Mouse (Mus musculus): ENCODE results near the gene Tmem82. TPM values are rescaled to one million over a fixed set of nuclear protein-coding genes. Genes with fewer than 3 reads are reported as not detected.
A peak's percentile ranks its signal among the peaks of the same experiment; 100 is the strongest.

Tmem82 gene
- polyA plus RNA-seq, 1 experiment from 2014 or later: 0.17 TPM

GRCm38 (mm10) chr4:141635991-141636390, 17.6 kb upstream of the Tmem82 start:
- H3K27ac ChIP-seq (replicated peaks; ENCODE audit: low read depth, low read length): no peak overlapping the region
- no peak overlapping the region for H3K4me3 ChIP-seq (ENCODE audit: low read depth, low read length)
- peaks cover 14% of the 10 kb centered on the region for H3K36me3 ChIP-seq (replicated peaks; ENCODE audit: control insufficient read depth, insufficient read depth, low read depth, low read length)
- no peaks in the 10 kb centered on the region for H3K9me3 ChIP-seq (replicated peaks; ENCODE audit: control insufficient read depth, low read length)
- WGBS: 49% methylated on average over 9 of the region's 9 CpGs
- no peaks in the 10 kb centered on the region for H3K4me1 ChIP-seq (ENCODE audit: control insufficient read depth, insufficient read depth, low read length)
- H3K27me3 ChIP-seq (ENCODE audit: control insufficient read depth, insufficient read depth, low read length): no peaks in the 10 kb centered on the region
- no peak overlapping the region for H3K4me2 ChIP-seq (ENCODE audit: low read depth, low read length)
- ATAC-seq (replicated peaks; ENCODE audit: insufficient number of reproducible peaks, low FRiP score, low TSS enrichment, low read depth) (no peak), DNase-seq (ENCODE audit: low spot score) (no peak)
- no peak overlapping the region for H3K9ac ChIP-seq (replicated peaks; ENCODE audit: low read length)

GRCm38 (mm10) chr4:141632111-141632873, 13.9 kb upstream of the Tmem82 start:
- H3K9me3 ChIP-seq (replicated peaks; ENCODE audit: control insufficient read depth, low read length): no peaks in the 10 kb centered on the region
- no peaks in the 10 kb centered on the region for H3K4me1 ChIP-seq (ENCODE audit: control insufficient read depth, insufficient read depth, low read length)
- H3K9ac ChIP-seq (replicated peaks; ENCODE audit: low read length): no peak overlapping the region
- ATAC-seq (replicated peaks; ENCODE audit: insufficient number of reproducible peaks, low FRiP score, low TSS enrichment, low read depth) (no peak), DNase-seq (ENCODE audit: low spot score) (no peak)
- WGBS: 91% methylated on average over 21 of the region's 21 CpGs
- H3K27ac ChIP-seq (replicated peaks; ENCODE audit: low read depth, low read length): no peak overlapping the region
- no peak overlapping the region for H3K4me2 ChIP-seq (ENCODE audit: low read depth, low read length)
- peaks cover 27% of the 10 kb centered on the region for H3K36me3 ChIP-seq (replicated peaks; ENCODE audit: control insufficient read depth, insufficient read depth, low read depth, low read length)
- no peak overlapping the region for H3K4me3 ChIP-seq (ENCODE audit: low read depth, low read length)
- H3K27me3 ChIP-seq (ENCODE audit: control insufficient read depth, insufficient read depth, low read length): no peaks in the 10 kb centered on the region

- peaks cover 27% of the 10 kb centered on the region for H3K36me3 ChIP-seq (replicated peaks; ENCODE audit: control insufficient read depth, insufficient read depth, low read depth, low read length)
- no peak for DNase-seq (ENCODE audit: low spot score)
- no peak overlapping the region for H3K4me3 ChIP-seq (ENCODE audit: low read depth, low read length)
- 94% methylated on average over 20 of the region's 20 CpGs for WGBS
- H3K4me1 ChIP-seq (ENCODE audit: control insufficient read depth, insufficient read depth, low read length): no peaks in the 10 kb centered on the region
- H3K9ac ChIP-seq (replicated peaks; ENCODE audit: low read length): no peak overlapping the region
- no peak overlapping the region for H3K4me2 ChIP-seq (ENCODE audit: low read depth, low read length)
- no peak overlapping the region for H3K27ac ChIP-seq (replicated peaks; ENCODE audit: low read depth, low read length)
- no peak for ATAC-seq (replicated peaks; ENCODE audit: insufficient number of reproducible peaks, low FRiP score, low TSS enrichment, low read depth)
- no peaks in the 10 kb centered on the region for H3K27me3 ChIP-seq (ENCODE audit: control insufficient read depth, insufficient read depth, low read length)
- no peaks in the 10 kb centered on the region for H3K9me3 ChIP-seq (replicated peaks; ENCODE audit: control insufficient read depth, low read length)
These were observed 12.8 kb upstream of the Tmem82 start for GRCm38 (mm10) chr4:141631250-141631649.

- H3K4me1 ChIP-seq (ENCODE audit: control insufficient read depth, insufficient read depth, low read length): no peaks in the 10 kb centered on the region
- DNase-seq (ENCODE audit: low spot score) (no peak), ATAC-seq (replicated peaks; ENCODE audit: insufficient number of reproducible peaks, low FRiP score, low TSS enrichment, low read depth) (no peak)
- no peaks in the 10 kb centered on the region for H3K9me3 ChIP-seq (replicated peaks; ENCODE audit: control insufficient read depth, low read length)
- WGBS: 96% methylated on average over 11 of the region's 11 CpGs
- peaks cover 27% of the 10 kb centered on the region for H3K36me3 ChIP-seq (replicated peaks; ENCODE audit: control insufficient read depth, insufficient read depth, low read depth, low read length)
- no peak overlapping the region for H3K27ac ChIP-seq (replicated peaks; ENCODE audit: low read depth, low read length)
- H3K27me3 ChIP-seq (ENCODE audit: control insufficient read depth, insufficient read depth, low read length): no peaks in the 10 kb centered on the region
- H3K9ac ChIP-seq (replicated peaks; ENCODE audit: low read length): no peak overlapping the region
- H3K4me2 ChIP-seq (ENCODE audit: low read depth, low read length): no peak overlapping the region
- no peak overlapping the region for H3K4me3 ChIP-seq (ENCODE audit: low read depth, low read length)
These were observed 11.6 kb upstream of the Tmem82 start for GRCm38 (mm10) chr4:141630021-141630420.

GRCm38 (mm10) chr4:141628661-141629060, 10.2 kb upstream of the Tmem82 start:
- peaks cover 24% of the 10 kb centered on the region for H3K36me3 ChIP-seq (replicated peaks; ENCODE audit: control insufficient read depth, insufficient read depth, low read depth, low read length)
- WGBS: 84% methylated on average over 14 of the region's 14 CpGs
- no peaks in the 10 kb centered on the region for H3K27me3 ChIP-seq (ENCODE audit: control insufficient read depth, insufficient read depth, low read length)
- H3K9ac ChIP-seq (replicated peaks; ENCODE audit: low read length): no peak overlapping the region
- no peak overlapping the region for H3K4me3 ChIP-seq (ENCODE audit: low read depth, low read length)
- ATAC-seq (replicated peaks; ENCODE audit: insufficient number of reproducible peaks, low FRiP score, low TSS enrichment, low read depth): no peak
- no peak overlapping the region for H3K27ac ChIP-seq (replicated peaks; ENCODE audit: low read depth, low read length)
- DNase-seq (ENCODE audit: low spot score): no peak
- H3K4me1 ChIP-seq (ENCODE audit: control insufficient read depth, insufficient read depth, low read length): no peaks in the 10 kb centered on the region
- no peaks in the 10 kb centered on the region for H3K9me3 ChIP-seq (replicated peaks; ENCODE audit: control insufficient read depth, low read length)
- H3K4me2 ChIP-seq (ENCODE audit: low read depth, low read length): no peak overlapping the region

GRCm38 (mm10) chr4:141627502-141627901, 9.1 kb upstream of the Tmem82 start:
- WGBS: 88% methylated on average over 5 of the region's 5 CpGs
- H3K36me3 ChIP-seq (replicated peaks; ENCODE audit: control insufficient read depth, insufficient read depth, low read depth, low read length): peaks cover 24% of the 10 kb centered on the region
- DNase-seq (ENCODE audit: low spot score) (no peak), ATAC-seq (replicated peaks; ENCODE audit: insufficient number of reproducible peaks, low FRiP score, low TSS enrichment, low read depth) (no peak)
- H3K4me2 ChIP-seq (ENCODE audit: low read depth, low read length): no peak overlapping the region
- no peak overlapping the region for H3K9ac ChIP-seq (replicated peaks; ENCODE audit: low read length)
- H3K4me3 ChIP-seq (ENCODE audit: low read depth, low read length): no peak overlapping the region
- H3K27ac ChIP-seq (replicated peaks; ENCODE audit: low read depth, low read length): no peak overlapping the region
- H3K9me3 ChIP-seq (replicated peaks; ENCODE audit: control insufficient read depth, low read length): no peaks in the 10 kb centered on the region
- H3K4me1 ChIP-seq (ENCODE audit: control insufficient read depth, insufficient read depth, low read length): no peaks in the 10 kb centered on the region
- H3K27me3 ChIP-seq (ENCODE audit: control insufficient read depth, insufficient read depth, low read length): no peaks in the 10 kb centered on the region

- no peak overlapping the region for H3K4me3 ChIP-seq (ENCODE audit: low read depth, low read length)
- 88% methylated on average over 16 of the region's 16 CpGs for WGBS
- H3K4me2 ChIP-seq (ENCODE audit: low read depth, low read length): no peak overlapping the region
- H3K27me3 ChIP-seq (ENCODE audit: control insufficient read depth, insufficient read depth, low read length): no peaks in the 10 kb centered on the region
- H3K36me3 ChIP-seq (replicated peaks; ENCODE audit: control insufficient read depth, insufficient read depth, low read depth, low read length): peaks cover 13% of the 10 kb centered on the region
- ATAC-seq (replicated peaks; ENCODE audit: insufficient number of reproducible peaks, low FRiP score, low TSS enrichment, low read depth) (no peak), DNase-seq (ENCODE audit: low spot score) (no peak)
- no peaks in the 10 kb centered on the region for H3K9me3 ChIP-seq (replicated peaks; ENCODE audit: control insufficient read depth, low read length)
- no peaks in the 10 kb centered on the region for H3K4me1 ChIP-seq (ENCODE audit: control insufficient read depth, insufficient read depth, low read length)
- no peak overlapping the region for H3K9ac ChIP-seq (replicated peaks; ENCODE audit: low read length)
- 0 out of 2 replicates have a peak overlapping the region, but pooled peaks have one; percentile 9 for H3K27ac ChIP-seq (replicated peaks; ENCODE audit: low read depth, low read length)
These were observed 7.5 kb upstream of the Tmem82 start for GRCm38 (mm10) chr4:141625774-141626550.

All from embryonic facial prominence, embryonic 11.5 days (tissue).